Mouse (Mus musculus): ENCODE data around the gene Timm22. TPM values are rescaled to one million over a fixed set of nuclear protein-coding genes. Genes with fewer than 3 reads are reported as not detected.

The Timm22 gene
- 120 and 132 TPM in 2 replicates for polyA plus RNA-seq (2016; fragmentation: Nextera tagmentation; extraction: Ambion mirVana)

GRCm38 (mm10) chr11:76406702-76407583 is at the start of gene Timm22:
TSS of gene Timm22 (plus strand) at chr11:76406952.
- Histone ChIP-seq H3K27ac (no peak within 1 kb of the TSS), H3K36me3 (peaks cover 10% of the 10 kb centered on the region), H3K9ac (peak within 1 kb of the TSS; percentile 81), H3K4me1 (peaks cover 9% of the 10 kb centered on the region), H3K4me2 (replicated peaks) (peak within 1 kb of the TSS; percentile 85), H3K9me3 (no peaks in the 10 kb centered on the region), H3K27me3 (replicated peaks) (no peaks in the 10 kb centered on the region), H3K4me3 (peak within 1 kb of the TSS; percentile 81)
- ATAC-seq (ENCODE audit: low FRiP score, low read depth) = peak; percentile 95
- WGBS = under 1% methylated on average over 46 of the region's 46 CpGs

- WGBS = 67% methylated on average over 12 of the region's 12 CpGs
- H3K4me1 ChIP-seq = peaks cover 66% of the 10 kb centered on the region
- no peak overlapping the region for H3K27ac ChIP-seq
Observed at GRCm38 (mm10) chr11:76357464-76357863, 49.3 kb upstream of the Timm22 start.

GRCm38 (mm10) chr11:76358628-76359320 is 48.0 kb upstream of the Timm22 start:
- no peak for ATAC-seq (ENCODE audit: low FRiP score, low read depth)
- H3K27ac ChIP-seq = no peak overlapping the region
- 54% methylated on average over 14 of the region's 14 CpGs for WGBS

More at GRCm38 (mm10) chr11:76357464-76357863, 49.3 kb upstream of the Timm22 start:
- Histone ChIP-seq H3K4me3 (no peak overlapping the region), H3K9me3 (no peaks in the 10 kb centered on the region), H3K36me3 (no peaks in the 10 kb centered on the region), H3K27me3 (replicated peaks) (no peaks in the 10 kb centered on the region), H3K9ac (no peak overlapping the region), H3K4me2 (replicated peaks) (no peak overlapping the region)
- no peak for ATAC-seq (ENCODE audit: low FRiP score, low read depth)

GRCm38 (mm10) chr11:76360255-76360654 is 46.5 kb upstream of the Timm22 start:
- H3K4me3 ChIP-seq = no peak overlapping the region
- WGBS = 42% methylated on average over 6 of the region's 6 CpGs
- no peaks in the 10 kb centered on the region for H3K9me3 ChIP-seq
- H3K27ac ChIP-seq = no peak overlapping the region
- H3K9ac ChIP-seq = no peak overlapping the region
- no peak overlapping the region for H3K4me2 ChIP-seq (replicated peaks)
- H3K27me3 ChIP-seq (replicated peaks) = no peaks in the 10 kb centered on the region
- H3K4me1 ChIP-seq = peaks cover 73% of the 10 kb centered on the region
- no peaks in the 10 kb centered on the region for H3K36me3 ChIP-seq
- no peak for ATAC-seq (ENCODE audit: low FRiP score, low read depth)

More at GRCm38 (mm10) chr11:76358628-76359320, 48.0 kb upstream of the Timm22 start:
- no peak overlapping the region for H3K9ac ChIP-seq
- H3K9me3 ChIP-seq = no peaks in the 10 kb centered on the region
- no peaks in the 10 kb centered on the region for H3K27me3 ChIP-seq (replicated peaks)
- no peak overlapping the region for H3K4me2 ChIP-seq (replicated peaks)
- peaks cover 65% of the 10 kb centered on the region for H3K4me1 ChIP-seq
- H3K36me3 ChIP-seq = no peaks in the 10 kb centered on the region
- no peak overlapping the region for H3K4me3 ChIP-seq

- 41% methylated on average over 4 of the region's 4 CpGs for WGBS
- Histone ChIP-seq H3K27me3 (replicated peaks) (no peaks in the 10 kb centered on the region), H3K9ac (no peak overlapping the region), H3K36me3 (no peaks in the 10 kb centered on the region; the same call in 1 of the 2 replicates), H3K27ac (no peak overlapping the region), H3K9me3 (no peaks in the 10 kb centered on the region), H3K4me2 (replicated peaks) (no peak overlapping the region), H3K4me3 (no peak overlapping the region), H3K4me1 (peaks cover 66% of the 10 kb centered on the region)
- ATAC-seq (ENCODE audit: low FRiP score, low read depth) = no peak
Observed at GRCm38 (mm10) chr11:76361422-76361821, 45.3 kb upstream of the Timm22 start.

GRCm38 (mm10) chr11:76363178-76363577 is 43.6 kb upstream of the Timm22 start:
- Histone ChIP-seq H3K9me3 (no peaks in the 10 kb centered on the region), H3K27me3 (replicated peaks) (no peaks in the 10 kb centered on the region), H3K4me1 (peaks cover 53% of the 10 kb centered on the region), H3K4me2 (replicated peaks) (peak overlapping the region; percentile 36), H3K9ac (peak overlapping the region; percentile 29; the same call in 1 of the 2 replicates), H3K36me3 (no peaks in the 10 kb centered on the region; the same call in 1 of the 2 replicates), H3K27ac (0 out of 2 replicates have a peak overlapping the region, but pooled peaks have one; percentile 43), H3K4me3 (no peak overlapping the region)
- ATAC-seq (ENCODE audit: low FRiP score, low read depth) = peak; percentile 73
- WGBS = 1% methylated on average over 6 of the region's 6 CpGs

- peak; percentile 44 for ATAC-seq (ENCODE audit: low FRiP score, low read depth)
- Histone ChIP-seq H3K9ac (no peak overlapping the region), H3K27me3 (replicated peaks) (no peaks in the 10 kb centered on the region), H3K36me3 (no peaks in the 10 kb centered on the region; the same call in 1 of the 2 replicates), H3K9me3 (no peaks in the 10 kb centered on the region), H3K4me3 (no peak overlapping the region), H3K4me2 (replicated peaks) (peak overlapping the region; percentile 36), H3K4me1 (peaks cover 50% of the 10 kb centered on the region), H3K27ac (peak overlapping the region; percentile 43)
- 3% methylated on average over 9 of the region's 9 CpGs for WGBS
Observed at GRCm38 (mm10) chr11:76363636-76364035, 43.1 kb upstream of the Timm22 start.

- Histone ChIP-seq H3K9me3 (no peaks in the 10 kb centered on the region), H3K9ac (no peak overlapping the region), H3K36me3 (no peaks in the 10 kb centered on the region; the same call in 1 of the 2 replicates), H3K4me1 (peaks cover 45% of the 10 kb centered on the region), H3K4me2 (replicated peaks) (peak overlapping the region; percentile 36), H3K4me3 (no peak overlapping the region), H3K27ac (peak overlapping the region; percentile 43), H3K27me3 (replicated peaks) (no peaks in the 10 kb centered on the region)
- ATAC-seq (ENCODE audit: low FRiP score, low read depth) = 0 out of 2 replicates have a peak, but pooled peaks have one; percentile 15
- 48% methylated on average over 5 of the region's 5 CpGs for WGBS
Observed at GRCm38 (mm10) chr11:76364038-76364437, 42.7 kb upstream of the Timm22 start.

- no peaks in the 10 kb centered on the region; the same call in 1 of the 2 replicates for H3K36me3 ChIP-seq
- H3K27ac ChIP-seq = no peak overlapping the region
- H3K4me3 ChIP-seq = no peak overlapping the region
- H3K4me1 ChIP-seq = peaks cover 30% of the 10 kb centered on the region
- no peak overlapping the region for H3K4me2 ChIP-seq (replicated peaks)
- H3K27me3 ChIP-seq (replicated peaks) = no peaks in the 10 kb centered on the region
- H3K9ac ChIP-seq = no peak overlapping the region
- 92% methylated on average over 15 of the region's 15 CpGs for whole genome bisulfite sequencing
- H3K9me3 ChIP-seq = no peaks in the 10 kb centered on the region
- ATAC-seq (ENCODE audit: low FRiP score, low read depth) = no peak
Observed at GRCm38 (mm10) chr11:76366720-76367119, 40.0 kb upstream of the Timm22 start.

GRCm38 (mm10) chr11:76370491-76370890 is 36.3 kb upstream of the Timm22 start:
- Histone ChIP-seq H3K9me3 (no peaks in the 10 kb centered on the region), H3K4me2 (replicated peaks) (no peak overlapping the region), H3K4me3 (no peak overlapping the region), H3K4me1 (peaks cover 35% of the 10 kb centered on the region), H3K9ac (no peak overlapping the region), H3K36me3 (no peaks in the 10 kb centered on the region; the same call in 1 of the 2 replicates), H3K27ac (no peak overlapping the region), H3K27me3 (replicated peaks) (no peaks in the 10 kb centered on the region)
- ATAC-seq (ENCODE audit: low FRiP score, low read depth) = no peak

- WGBS = 69% methylated on average over 2 of the region's 2 CpGs
- H3K9ac ChIP-seq = no peak overlapping the region
- no peak overlapping the region for H3K27ac ChIP-seq
Observed at GRCm38 (mm10) chr11:76372120-76372519, 34.6 kb upstream of the Timm22 start.

GRCm38 (mm10) chr11:76372534-76372933 is 34.2 kb upstream of the Timm22 start:
- Histone ChIP-seq H3K4me3 (no peak overlapping the region), H3K4me1 (peaks cover 46% of the 10 kb centered on the region)
- no peak for ATAC-seq (ENCODE audit: low FRiP score, low read depth)

More at GRCm38 (mm10) chr11:76372120-76372519, 34.6 kb upstream of the Timm22 start:
- peaks cover 42% of the 10 kb centered on the region for H3K4me1 ChIP-seq
- H3K4me3 ChIP-seq = no peak overlapping the region
- H3K36me3 ChIP-seq = no peaks in the 10 kb centered on the region
- no peak for ATAC-seq (ENCODE audit: low FRiP score, low read depth)
- H3K27me3 ChIP-seq (replicated peaks) = no peaks in the 10 kb centered on the region
- H3K9me3 ChIP-seq = no peaks in the 10 kb centered on the region
- no peak overlapping the region for H3K4me2 ChIP-seq (replicated peaks)

More at GRCm38 (mm10) chr11:76372534-76372933, 34.2 kb upstream of the Timm22 start:
- no peaks in the 10 kb centered on the region for H3K9me3 ChIP-seq
- no peak overlapping the region for H3K9ac ChIP-seq
- H3K4me2 ChIP-seq (replicated peaks) = no peak overlapping the region
- no peaks in the 10 kb centered on the region for H3K36me3 ChIP-seq
- WGBS = 43% methylated on average over 6 of the region's 6 CpGs
- H3K27ac ChIP-seq = no peak overlapping the region
- no peaks in the 10 kb centered on the region for H3K27me3 ChIP-seq (replicated peaks)

All from neural tube, embryonic 12.5 days (tissue).